Mouse (Mus musculus): ENCODE measurements around the gene Ibsp. TPM values are rescaled to one million over a fixed set of nuclear protein-coding genes. Genes with fewer than 3 reads are reported as not detected.

Ibsp gene
- not detected for total RNA-seq (2023)

GRCm38 (mm10) chr5:104298994-104299393 lies at the start of gene Ibsp:
Ibsp (plus strand) TSS chr5:104299171.

GRCm38 (mm10) chr5:104325029-104325428 lies 26.1 kb downstream of the Ibsp start, which contains the start of gene Mepe:
Mepe (plus strand) TSS chr5:104325329.

Other genes with a start within 250 kb of the Ibsp start
- gene Gm17660, start 221.6 kb upstream of the Ibsp start, total RNA-seq (2023) = not detected
- not detected for gene Sparcl1, start 185.4 kb upstream of the Ibsp start, total RNA-seq (2023)
- not detected for gene Dspp, start 128.5 kb upstream of the Ibsp start, total RNA-seq (2023)
- not detected for gene Dmp1, start 96.6 kb upstream of the Ibsp start, total RNA-seq (2023)
- not detected for gene Mepe, start 26.2 kb downstream of the Ibsp start, total RNA-seq (2023)
- not detected for gene Spp1, start 135.9 kb downstream of the Ibsp start, total RNA-seq (2023)
- gene Pkd2, start 160.3 kb downstream of the Ibsp start, total RNA-seq (2023) = not detected
- 12.1 TPM for gene BC005561, start 209.2 kb downstream of the Ibsp start, total RNA-seq (2023)

Measured in CD4-positive naive resting alpha-beta T cell, adult 76 days (primary cell).